Mouse (Mus musculus): ENCODE data around the gene Narf.
A peak's percentile ranks its signal among the peaks of the same experiment; 100 is the strongest.

Gene Narf

GRCm38 (mm10) chr11:121236564-121237344 lies at the start of gene Narf:
TSS of gene Narf (plus strand) at chr11:121237253.
- DNase-seq (ENCODE audit: low spot score in 2 of 2): peak; percentile 99

- DNase-seq (ENCODE audit: low spot score in 2 of 2): no peak
Observed at GRCm38 (mm10) chr11:121189681-121190080, 47.4 kb upstream of the Narf start.

GRCm38 (mm10) chr11:121192742-121193141 lies 44.3 kb upstream of the Narf start:
- no peak for DNase-seq (ENCODE audit: low spot score in 2 of 2)

- DNase-seq (ENCODE audit: low spot score in 2 of 2): no peak
Observed at GRCm38 (mm10) chr11:121193415-121193814, 43.6 kb upstream of the Narf start.

- no peak for DNase-seq (ENCODE audit: low spot score in 2 of 2)
Observed at GRCm38 (mm10) chr11:121198622-121199021, 38.4 kb upstream of the Narf start.

- DNase-seq (ENCODE audit: low spot score in 2 of 2): no peak
Observed at GRCm38 (mm10) chr11:121199851-121200250, 37.2 kb upstream of the Narf start.

- no peak for DNase-seq (ENCODE audit: low spot score in 2 of 2)
Observed at GRCm38 (mm10) chr11:121200781-121201180, 36.3 kb upstream of the Narf start.

GRCm38 (mm10) chr11:121201436-121202198 lies 35.4 kb upstream of the Narf start:
- DNase-seq (ENCODE audit: low spot score in 2 of 2): peak in 1 of 2 experiments; percentile 53

GRCm38 (mm10) chr11:121203859-121204160 lies 33.2 kb upstream of the Narf start:
- DNase-seq (ENCODE audit: low spot score in 2 of 2): no peak

- DNase-seq (ENCODE audit: low spot score in 2 of 2): peak; percentile 89 to 93
Observed at GRCm38 (mm10) chr11:121204161-121205006, 32.7 kb upstream of the Narf start, which contains the start of the genes Hexdc and Ogfod3. TSS of gene Hexdc (plus strand) at chr11:121204433. TSS of gene Ogfod3 (minus strand) at chr11:121204711.

- no peak for DNase-seq (ENCODE audit: low spot score in 2 of 2)
Observed at GRCm38 (mm10) chr11:121216831-121217230, 20.2 kb upstream of the Narf start.

- no peak for DNase-seq (ENCODE audit: low spot score in 2 of 2)
Observed at GRCm38 (mm10) chr11:121219776-121220175, 17.3 kb upstream of the Narf start.

GRCm38 (mm10) chr11:121220771-121221170 lies 16.3 kb upstream of the Narf start:
- DNase-seq (ENCODE audit: low spot score in 2 of 2): no peak

GRCm38 (mm10) chr11:121221321-121222010 lies 15.6 kb upstream of the Narf start:
- no peak for DNase-seq (ENCODE audit: low spot score in 2 of 2)

- DNase-seq (ENCODE audit: low spot score in 2 of 2): no peak
Observed at GRCm38 (mm10) chr11:121228129-121229017, 8.7 kb upstream of the Narf start.

- peak; percentile 71 to 76 for DNase-seq (ENCODE audit: low spot score in 2 of 2)
Observed at GRCm38 (mm10) chr11:121229018-121229439, 8.0 kb upstream of the Narf start, which contains the start of gene Cybc1. TSS of gene Cybc1 (minus strand) at chr11:121229322.

- no peak for DNase-seq (ENCODE audit: low spot score in 2 of 2)
Observed at GRCm38 (mm10) chr11:121231191-121231590, 5.9 kb upstream of the Narf start.

- no peak for DNase-seq (ENCODE audit: low spot score in 2 of 2)
Observed at GRCm38 (mm10) chr11:121231628-121232291, 5.3 kb upstream of the Narf start.

GRCm38 (mm10) chr11:121232706-121233105 lies 4.3 kb upstream of the Narf start:
- no peak for DNase-seq (ENCODE audit: low spot score in 2 of 2)
